Mouse (Mus musculus) R1 (cell line): ENCODE data around the gene Mark2.
A peak's percentile ranks its signal among the peaks of the same experiment; 100 is the strongest.

Experiments used
- DNase-seq: peaks from one replicate; pipeline ENCODE4 v3.0.0-alpha.2; 2018; ENCODE audit warnings: low read depth, low spot score

The Mark2 gene

GRCm38 (mm10) chr19:7295071-7295658 lies 46.5 kb downstream of the Mark2 start:
- DNase-seq, result no peak

- DNase-seq, result no peak
These were observed 47.4 kb downstream of the Mark2 start for GRCm38 (mm10) chr19:7294098-7294876.

GRCm38 (mm10) chr19:7291958-7292709 lies 49.5 kb downstream of the Mark2 start:
- no peak for DNase-seq

DNA sequence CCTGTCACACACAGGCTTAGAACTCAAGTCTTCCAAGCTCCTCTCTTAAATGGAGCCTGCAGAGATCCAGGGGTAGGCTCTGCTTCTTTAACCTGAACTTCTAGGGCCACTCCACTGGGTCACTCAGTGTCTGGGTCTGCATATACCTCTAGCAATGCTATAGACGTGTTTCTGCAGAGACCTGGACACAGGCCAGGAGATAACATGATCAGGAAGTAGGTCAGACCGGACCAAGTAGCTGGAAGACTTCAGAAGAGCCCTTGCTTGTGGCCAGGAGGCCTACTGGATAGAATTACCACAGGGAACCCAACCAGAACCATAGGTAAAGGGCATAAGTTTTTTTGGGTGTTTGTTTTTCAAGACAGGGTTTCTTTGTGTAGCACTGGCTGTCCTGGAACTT lies 51.9 kb downstream of the Mark2 start:
- DNase-seq, result no peak

GRCm38 (mm10) chr19:7288288-7288687 lies 53.4 kb downstream of the Mark2 start:
- DNase-seq, result no peak

GRCm38 (mm10) chr19:7286563-7287315 lies 54.9 kb downstream of the Mark2 start:
- no peak for DNase-seq

DNA sequence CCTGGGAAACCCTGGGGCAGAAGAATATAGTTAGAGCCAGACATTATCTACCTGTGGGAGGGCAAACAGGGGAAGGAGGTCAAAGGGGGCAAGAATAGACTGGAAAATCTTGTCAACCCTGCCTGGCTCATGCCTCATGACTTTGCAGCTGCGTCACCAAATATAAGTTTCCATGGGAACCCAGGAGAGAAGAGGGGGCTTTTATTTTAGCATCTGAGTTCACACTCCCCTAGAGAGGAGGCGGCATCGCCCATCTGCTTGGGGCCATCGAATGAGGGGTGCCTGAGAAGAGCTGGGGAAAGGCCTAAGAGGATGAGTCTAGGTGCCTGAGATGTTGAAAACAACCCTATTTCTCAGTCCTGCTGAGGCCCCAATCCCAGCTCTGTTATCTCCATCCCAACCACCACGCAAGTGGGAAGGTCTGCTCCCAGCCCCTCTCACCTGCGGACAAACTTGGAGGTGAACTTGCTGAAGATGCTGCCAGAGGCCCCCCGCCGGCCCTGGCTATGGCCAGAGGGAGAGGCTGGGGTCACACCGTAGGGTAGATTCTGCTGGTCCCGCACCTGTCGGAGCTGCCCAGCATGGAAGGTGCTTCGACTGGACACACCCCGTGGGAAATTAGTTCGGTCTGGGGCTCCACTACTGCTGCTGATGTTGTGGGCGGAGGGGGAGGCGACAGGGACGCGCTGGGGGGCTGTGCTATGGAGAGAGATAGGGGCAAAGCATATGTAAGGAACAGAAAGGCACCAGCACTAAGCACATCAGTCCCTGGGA lies 60.9 kb downstream of the Mark2 start:
- DNase-seq, result peak; percentile 13

GRCm38 (mm10) chr19:7279114-7279513 lies 62.5 kb downstream of the Mark2 start:
- DNase-seq, result peak; percentile 72

DNA sequence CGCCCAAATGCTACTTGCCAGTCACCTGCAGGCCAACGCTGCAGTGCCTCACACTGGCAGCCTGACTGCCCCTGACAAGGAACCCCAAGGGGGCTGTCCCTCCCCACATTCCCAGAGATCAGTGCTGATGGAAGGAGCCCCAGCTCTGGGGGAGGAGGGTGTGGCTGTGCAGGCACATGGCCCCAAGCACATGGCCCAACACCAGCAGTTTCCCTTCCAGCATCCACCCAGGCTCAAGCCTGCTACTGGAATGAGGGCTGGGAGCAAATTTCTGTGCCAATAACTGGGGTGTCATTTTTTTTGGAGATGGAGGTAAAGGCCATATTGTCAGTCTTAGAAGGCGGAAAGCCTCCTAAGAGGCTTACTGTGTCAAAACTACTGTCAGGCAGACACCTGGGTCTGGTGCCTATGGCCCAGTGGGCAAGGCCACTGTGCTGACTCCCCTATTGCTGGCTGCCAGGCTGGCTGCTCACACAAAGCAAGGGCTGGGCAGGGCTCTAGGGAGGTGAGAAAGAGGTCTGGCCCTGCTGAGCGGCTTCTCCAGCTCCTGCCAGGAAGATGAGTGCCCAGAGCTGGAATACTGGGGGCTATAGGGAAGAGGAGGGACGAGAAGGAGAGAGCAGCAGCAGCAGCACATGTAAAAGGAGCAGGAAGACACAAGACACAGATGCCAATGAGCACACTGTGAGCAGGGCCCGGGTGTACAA lies 63.3 kb downstream of the Mark2 start:
- DNase-seq, result peak; percentile 39

DNA sequence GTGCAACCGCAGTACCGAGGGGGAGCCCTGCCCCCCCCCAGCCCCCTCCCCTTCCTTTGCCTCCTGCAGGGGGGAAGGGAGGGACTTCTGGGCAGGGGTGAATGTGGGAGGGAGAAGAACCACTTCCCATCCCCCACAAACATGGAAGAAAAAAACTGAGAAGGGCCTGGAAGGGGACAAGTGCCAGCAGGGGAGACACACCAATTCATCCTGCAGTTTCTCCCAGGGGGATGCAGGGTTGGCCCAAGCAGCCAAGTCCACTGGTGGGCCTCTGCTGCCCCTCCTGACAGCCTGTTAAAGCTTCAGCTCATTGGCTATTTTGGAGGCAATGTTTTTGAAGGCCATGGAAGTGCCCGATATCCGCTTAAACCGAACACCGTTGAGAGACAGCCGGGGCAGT lies 64.9 kb downstream of the Mark2 start:
- DNase-seq, result peak; percentile 48

DNA sequence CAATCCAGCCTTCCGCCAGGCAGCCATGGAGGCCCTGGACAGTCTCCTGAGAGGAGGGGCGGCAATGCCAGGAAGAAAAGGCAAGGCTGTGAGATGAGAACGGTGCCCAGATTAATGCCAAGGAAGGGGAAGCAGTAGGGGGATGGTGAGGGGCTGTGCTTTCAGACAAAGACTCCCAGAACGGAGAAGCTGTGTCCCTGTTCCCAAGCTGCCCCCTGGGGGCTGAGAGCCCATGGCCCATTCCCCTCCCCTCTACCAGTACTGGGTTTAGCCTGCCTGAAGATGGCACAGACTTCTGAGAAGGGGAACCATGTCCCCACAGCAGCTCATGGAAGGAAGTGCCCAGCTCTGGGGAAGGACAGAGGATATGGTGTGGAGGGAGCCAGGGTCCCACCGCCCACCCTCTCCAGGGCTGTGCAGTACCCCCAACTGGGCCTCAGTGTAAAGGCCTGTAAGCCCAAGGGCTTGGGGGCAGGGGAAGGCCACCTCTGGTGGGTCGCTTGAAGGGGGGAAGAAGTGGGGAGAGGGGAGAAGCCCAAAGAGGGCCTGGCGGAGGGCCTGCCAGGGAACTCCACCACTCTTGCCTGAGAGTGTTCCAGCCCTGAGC lies 65.5 kb downstream of the Mark2 start:
- DNase-seq, result peak; percentile 30

DNA sequence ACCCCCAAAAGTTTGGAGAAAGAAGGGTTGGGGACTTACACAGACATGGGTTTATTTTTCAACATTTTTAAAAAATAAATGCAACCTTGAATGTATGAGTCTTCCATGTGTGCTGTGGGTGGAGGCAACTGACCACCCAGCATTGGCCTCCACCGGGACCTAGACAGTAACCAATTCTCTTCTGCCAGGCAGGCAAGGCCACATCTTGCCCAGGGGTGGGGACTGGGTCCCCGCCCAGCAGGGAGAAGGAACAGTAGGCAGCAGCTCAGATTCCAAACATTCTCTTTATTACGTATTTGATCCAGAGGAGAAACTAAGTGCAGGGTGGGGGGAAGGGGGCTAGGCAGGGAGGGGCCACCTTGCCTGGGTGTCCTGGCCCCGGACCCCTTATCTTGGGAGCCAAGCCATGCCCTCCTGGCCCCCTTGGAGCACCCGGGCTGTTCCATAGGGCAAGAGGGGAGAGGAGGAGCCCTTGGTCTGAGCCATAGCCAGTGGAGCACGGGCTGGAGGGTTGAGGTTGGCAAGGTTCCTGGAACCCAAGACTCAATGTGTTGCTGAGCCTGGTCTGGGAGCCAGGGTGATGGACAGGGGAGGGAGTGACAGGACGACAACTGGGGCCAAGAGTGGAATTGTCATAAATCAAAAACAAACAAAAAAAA lies 66.4 kb downstream of the Mark2 start:
- peak; percentile 21 for DNase-seq

DNA sequence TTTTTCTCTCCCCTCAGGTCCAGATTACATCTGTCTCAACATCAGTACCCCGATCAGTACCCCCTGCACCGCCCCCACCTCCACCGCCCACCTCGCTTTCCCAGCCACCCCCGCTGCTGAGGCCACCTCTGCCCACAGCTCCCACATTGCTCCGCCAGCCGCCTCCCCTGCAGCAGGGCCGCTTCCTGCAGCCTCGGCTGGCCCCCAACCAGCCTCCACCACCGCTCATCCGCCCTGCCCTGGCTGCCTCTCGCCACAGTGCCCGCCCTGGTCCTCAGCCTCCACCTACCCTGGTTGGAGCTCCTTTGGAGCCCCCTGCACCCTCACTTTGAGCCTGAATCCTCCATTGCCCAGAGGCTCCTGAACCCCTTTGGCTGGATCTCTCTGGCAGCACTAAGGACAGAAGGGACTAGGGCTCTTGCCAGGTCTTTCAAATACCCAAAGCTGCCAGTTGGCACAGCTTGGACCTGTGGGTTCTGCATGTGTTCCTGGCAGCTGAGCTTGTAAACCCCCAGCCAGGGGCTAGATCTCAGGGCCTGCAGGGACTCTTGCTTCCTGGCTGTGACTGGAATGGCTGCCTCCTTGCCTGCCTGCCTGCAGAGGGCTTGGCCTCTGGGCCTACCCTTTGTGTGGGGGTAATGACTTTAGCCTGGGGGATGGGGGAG lies 67.2 kb downstream of the Mark2 start:
- DNase-seq, result peak; percentile 46

- peak; percentile 61 for DNase-seq
These were observed 68.2 kb downstream of the Mark2 start for GRCm38 (mm10) chr19:7273486-7273885.

DNA sequence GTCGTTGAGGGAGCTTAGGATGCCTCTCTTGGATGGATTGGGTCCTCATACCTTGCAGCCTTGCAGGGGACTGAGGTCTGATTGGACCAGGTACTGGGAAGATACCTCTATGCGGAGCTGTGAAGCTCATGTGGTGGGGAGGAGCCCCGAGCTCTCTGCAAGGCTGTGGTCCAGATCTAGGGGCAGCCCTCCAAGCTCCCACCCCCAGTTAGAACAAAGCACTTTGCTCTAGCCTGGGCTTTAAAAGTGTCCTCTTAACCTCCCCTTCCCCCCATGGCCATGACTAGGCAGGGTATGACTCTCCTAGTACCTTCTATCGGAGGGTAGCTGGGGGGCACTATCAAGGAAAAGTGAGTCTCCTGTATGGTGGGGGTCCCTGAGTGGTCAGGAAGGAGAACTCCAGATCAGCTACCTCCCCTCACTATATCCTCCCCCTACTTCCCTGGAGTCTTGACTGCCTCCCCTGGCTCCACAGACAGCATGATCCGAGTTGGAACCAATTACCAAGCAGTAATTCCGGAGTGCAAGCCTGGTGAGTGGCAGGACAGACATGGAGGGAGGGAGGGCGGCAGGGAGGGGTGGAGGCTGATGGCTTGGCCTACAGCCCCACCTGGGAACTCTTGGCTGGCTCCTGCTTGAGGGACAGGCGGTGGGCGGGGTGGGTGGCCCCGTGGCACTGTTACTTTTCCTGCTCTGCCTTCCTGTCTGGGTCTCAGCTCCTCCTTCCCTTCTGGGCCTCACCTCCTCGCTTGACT lies 72.2 kb downstream of the Mark2 start:
- DNase-seq, result peak; percentile 66

DNA sequence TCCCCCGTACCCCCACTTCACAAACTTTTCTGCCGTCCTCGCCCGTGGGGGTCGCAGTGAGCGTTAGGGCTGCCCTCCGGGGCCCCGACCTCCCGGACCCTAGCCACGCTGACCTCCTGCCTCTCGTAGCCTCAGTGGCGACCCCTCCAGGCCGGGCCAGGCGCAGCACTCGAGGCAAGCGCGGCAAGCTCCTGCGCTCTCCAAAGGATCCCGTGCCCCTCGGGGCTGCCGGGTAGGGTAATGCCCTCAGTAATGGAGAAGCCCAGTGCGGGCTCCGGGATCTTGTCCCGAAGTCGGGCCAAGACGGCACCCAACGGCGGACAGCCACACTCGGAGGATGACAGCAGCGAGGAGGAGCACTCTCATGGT lies 73.0 kb downstream of the Mark2 start:
- DNase-seq, result peak; percentile 90

GRCm38 (mm10) chr19:7267781-7268721 lies 73.6 kb downstream of the Mark2 start:
- DNase-seq, result peak; percentile 86
